Mouse (Mus musculus): Measurements from ENCODE around the gene Tgoln1. TPM values are rescaled to one million over a fixed set of nuclear protein-coding genes. Genes with fewer than 3 reads are reported as not detected.

Gene Tgoln1
- polyA plus RNA-seq, 1 experiment: 0.11 TPM

GRCm38 (mm10) chr6:72567508-72567907 is 49.3 kb downstream of the Tgoln1 start:
- Histone ChIP-seq H3K27me3 (ENCODE audit: control insufficient read depth) (no peaks in the 10 kb centered on the region), H3K4me1 (ENCODE audit: control insufficient read depth) (no peaks in the 10 kb centered on the region; the same call in 1 of the 2 replicates), H3K9me3 (ENCODE audit: control insufficient read depth, low read length) (no peaks in the 10 kb centered on the region), H3K4me3 (replicated peaks) (no peak overlapping the region), H3K36me3 (ENCODE audit: control insufficient read depth) (peaks cover 8% of the 10 kb centered on the region)
- TF ChIP-seq GATA1 (IDR thresholded peaks at IDR 0.05; ENCODE audit: low read length) (no peak), TAL1 (IDR thresholded peaks at IDR 0.05; ENCODE audit: low read length) (no peak)

- Histone ChIP-seq H3K36me3 (ENCODE audit: control insufficient read depth) (peaks cover 8% of the 10 kb centered on the region), H3K4me1 (ENCODE audit: control insufficient read depth) (no peaks in the 10 kb centered on the region; the same call in 1 of the 2 replicates), H3K9me3 (ENCODE audit: control insufficient read depth, low read length) (no peaks in the 10 kb centered on the region), H3K4me3 (replicated peaks) (no peak overlapping the region), H3K27me3 (ENCODE audit: control insufficient read depth) (no peaks in the 10 kb centered on the region)
- TF ChIP-seq TAL1 (IDR thresholded peaks at IDR 0.05; ENCODE audit: low read length): no peak
- no peak for TF ChIP-seq GATA1 (IDR thresholded peaks at IDR 0.05; ENCODE audit: low read length)
Measured at GRCm38 (mm10) chr6:72566044-72566443, 50.8 kb downstream of the Tgoln1 start.

- Histone ChIP-seq H3K27me3 (ENCODE audit: control insufficient read depth) (no peaks in the 10 kb centered on the region), H3K4me3 (replicated peaks) (no peak overlapping the region), H3K36me3 (ENCODE audit: control insufficient read depth) (peaks cover 8% of the 10 kb centered on the region), H3K9me3 (ENCODE audit: control insufficient read depth, low read length) (no peaks in the 10 kb centered on the region), H3K4me1 (ENCODE audit: control insufficient read depth) (no peaks in the 10 kb centered on the region; the same call in 1 of the 2 replicates)
- TF ChIP-seq GATA1 (IDR thresholded peaks at IDR 0.05; ENCODE audit: low read length) (no peak), TAL1 (IDR thresholded peaks at IDR 0.05; ENCODE audit: low read length) (no peak)
Measured at GRCm38 (mm10) chr6:72565506-72565905, 51.3 kb downstream of the Tgoln1 start.

GRCm38 (mm10) chr6:72562894-72563293 is 53.9 kb downstream of the Tgoln1 start:
- no peak for TF ChIP-seq TAL1 (IDR thresholded peaks at IDR 0.05; ENCODE audit: low read length)
- no peak for TF ChIP-seq GATA1 (IDR thresholded peaks at IDR 0.05; ENCODE audit: low read length)
- H3K4me1 ChIP-seq (ENCODE audit: control insufficient read depth): no peaks in the 10 kb centered on the region; the same call in 1 of the 2 replicates
- no peak overlapping the region for H3K4me3 ChIP-seq (replicated peaks)
- no peaks in the 10 kb centered on the region for H3K36me3 ChIP-seq (ENCODE audit: control insufficient read depth)
- H3K27me3 ChIP-seq (ENCODE audit: control insufficient read depth): no peaks in the 10 kb centered on the region
- H3K9me3 ChIP-seq (ENCODE audit: control insufficient read depth, low read length): no peaks in the 10 kb centered on the region

GRCm38 (mm10) chr6:72562486-72562885 is 54.3 kb downstream of the Tgoln1 start:
- no peak overlapping the region for H3K4me3 ChIP-seq (replicated peaks)
- no peaks in the 10 kb centered on the region for H3K9me3 ChIP-seq (ENCODE audit: control insufficient read depth, low read length)
- no peaks in the 10 kb centered on the region for H3K36me3 ChIP-seq (ENCODE audit: control insufficient read depth)
- TF ChIP-seq TAL1 (IDR thresholded peaks at IDR 0.05; ENCODE audit: low read length): no peak
- no peak for TF ChIP-seq GATA1 (IDR thresholded peaks at IDR 0.05; ENCODE audit: low read length)
- no peaks in the 10 kb centered on the region; the same call in 1 of the 2 replicates for H3K4me1 ChIP-seq (ENCODE audit: control insufficient read depth)
- no peaks in the 10 kb centered on the region for H3K27me3 ChIP-seq (ENCODE audit: control insufficient read depth)

- Histone ChIP-seq H3K4me1 (ENCODE audit: control insufficient read depth) (no peaks in the 10 kb centered on the region), H3K36me3 (ENCODE audit: control insufficient read depth) (no peaks in the 10 kb centered on the region), H3K9me3 (ENCODE audit: control insufficient read depth, low read length) (no peaks in the 10 kb centered on the region), H3K27me3 (ENCODE audit: control insufficient read depth) (no peaks in the 10 kb centered on the region), H3K4me3 (replicated peaks) (no peak overlapping the region)
- TF ChIP-seq TAL1 (IDR thresholded peaks at IDR 0.05; ENCODE audit: low read length) (no peak), GATA1 (IDR thresholded peaks at IDR 0.05; ENCODE audit: low read length) (no peak)
Measured at GRCm38 (mm10) chr6:72560801-72561200, 56.0 kb downstream of the Tgoln1 start.

Other genes with a start within 250 kb of the Tgoln1 start
- gene Vamp5, start 236.5 kb downstream of the Tgoln1 start, polyA plus RNA-seq (2012): 6.0 and 6.1 TPM in 2 replicates
- 22.8 and 33.5 TPM in 2 replicates for gene Vamp8, start 226.3 kb downstream of the Tgoln1 start, polyA plus RNA-seq (2012)
- gene Ggcx, start 202.7 kb downstream of the Tgoln1 start, polyA plus RNA-seq (2012): 0.08 and 0.09 TPM in 2 replicates
- 1.7 and 2.0 TPM in 2 replicates for gene Mat2a, start 177.4 kb downstream of the Tgoln1 start, polyA plus RNA-seq (2012)
- not detected in 2 replicates for gene Sh2d6, start 95.3 kb downstream of the Tgoln1 start, polyA plus RNA-seq (2012)
- 0.48 and 0.77 TPM in 2 replicates for gene Capg, start 72.6 kb downstream of the Tgoln1 start, polyA plus RNA-seq (2012)
- 0.15 and 0.20 TPM in 2 replicates for gene Elmod3, start 18.6 kb downstream of the Tgoln1 start, polyA plus RNA-seq (2012)
- 0.06 and 0.25 TPM in 2 replicates for gene Retsat, start 18.5 kb downstream of the Tgoln1 start, polyA plus RNA-seq (2012)
- 0.05 and 0.10 TPM in 2 replicates for gene Tcf7l1, start 172.3 kb upstream of the Tgoln1 start, polyA plus RNA-seq (2012)